Mouse (Mus musculus) layer of hippocampus, adult 8-10 months (tissue): Measurements from ENCODE around the gene Ube2z. TPM values are rescaled to one million over a fixed set of nuclear protein-coding genes. Genes with fewer than 3 reads are reported as not detected.

Experiments
- DNase-seq, 2 experiments: peaks; one replicate each; pipeline ENCODE4 v3.0.0; 2022; ENCODE audit warnings: low spot score in 2 of 2
- total RNA-seq, 4 experiments: library from RNA; stranded (reverse); gene quantifications; 2 replicates each; pipeline ENCODE4 v1.2.4; 2022

Gene Ube2z
- total RNA-seq, 4 experiments from 2014 or later, result 55.2 to 57.7 (median 57.1) TPM

DNA sequence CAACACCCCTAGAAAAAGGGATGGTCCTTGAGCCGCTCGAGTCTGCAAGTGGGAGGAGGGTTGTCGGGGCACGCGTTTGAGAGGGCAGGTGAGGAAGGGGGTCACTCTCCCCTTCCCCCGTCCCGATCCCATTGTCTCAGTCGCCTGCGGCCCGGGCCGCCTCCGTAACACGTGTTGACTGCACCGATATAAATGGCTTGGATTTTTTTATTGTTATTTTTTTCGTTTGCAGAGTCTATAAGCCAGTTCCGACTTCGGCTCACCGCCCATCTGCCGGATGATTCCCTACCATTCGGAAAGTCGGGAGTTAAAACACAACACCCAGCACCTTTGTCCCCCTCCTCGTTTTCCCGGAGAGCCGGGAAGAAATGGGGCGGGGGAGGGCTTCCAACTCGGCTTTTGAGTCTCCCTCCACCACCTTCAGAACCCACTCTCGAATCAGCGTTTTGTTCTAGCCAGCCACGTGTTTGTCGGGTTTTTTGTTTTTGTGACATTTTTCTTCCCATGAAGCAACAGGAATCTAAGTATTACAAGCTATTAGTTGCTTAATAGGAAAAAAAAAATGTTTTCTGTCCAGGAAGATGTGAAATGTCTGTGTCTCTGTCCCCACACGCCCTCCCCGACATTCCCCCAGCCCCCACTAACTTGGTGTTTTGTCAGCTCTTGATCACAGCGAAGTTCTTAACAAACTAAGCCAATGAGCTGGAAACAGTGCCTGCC, 57.5 kb downstream of the Ube2z start:
- DNase-seq, result no peak

DNA sequence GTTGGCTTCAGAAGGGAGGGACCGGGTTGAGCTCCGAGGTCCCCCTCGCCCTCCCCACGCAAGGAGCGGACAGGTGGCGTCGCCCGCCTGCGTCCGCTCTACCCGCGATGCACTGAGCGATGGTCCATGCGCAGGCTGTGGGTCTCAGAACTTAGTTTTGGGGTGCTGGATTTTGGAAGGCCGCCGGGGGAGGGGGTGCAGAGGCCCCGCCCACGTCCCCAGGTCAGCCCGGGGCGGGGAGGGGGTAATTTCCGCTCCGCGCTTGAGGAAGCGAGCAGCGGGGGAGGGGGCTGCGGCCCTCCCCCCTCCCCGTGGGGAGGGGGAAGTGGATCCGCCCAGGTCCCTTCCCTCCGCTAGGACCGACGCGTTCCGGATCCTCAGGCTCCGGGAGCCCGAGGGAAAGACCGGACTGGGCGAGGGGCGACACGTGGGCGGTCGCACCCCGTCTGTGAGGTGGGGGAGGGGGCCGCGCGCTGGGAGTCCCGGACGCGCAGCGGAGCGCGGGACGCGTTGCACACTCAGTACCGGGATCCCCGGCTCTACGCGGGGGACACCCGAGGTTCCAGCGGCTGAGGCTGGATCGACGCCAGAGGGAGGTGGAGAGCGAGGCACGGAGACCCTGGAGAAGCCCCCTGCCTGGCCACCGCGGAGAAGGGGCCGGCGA, 58.2 kb downstream of the Ube2z start:
- DNase-seq, result no peak

DNA sequence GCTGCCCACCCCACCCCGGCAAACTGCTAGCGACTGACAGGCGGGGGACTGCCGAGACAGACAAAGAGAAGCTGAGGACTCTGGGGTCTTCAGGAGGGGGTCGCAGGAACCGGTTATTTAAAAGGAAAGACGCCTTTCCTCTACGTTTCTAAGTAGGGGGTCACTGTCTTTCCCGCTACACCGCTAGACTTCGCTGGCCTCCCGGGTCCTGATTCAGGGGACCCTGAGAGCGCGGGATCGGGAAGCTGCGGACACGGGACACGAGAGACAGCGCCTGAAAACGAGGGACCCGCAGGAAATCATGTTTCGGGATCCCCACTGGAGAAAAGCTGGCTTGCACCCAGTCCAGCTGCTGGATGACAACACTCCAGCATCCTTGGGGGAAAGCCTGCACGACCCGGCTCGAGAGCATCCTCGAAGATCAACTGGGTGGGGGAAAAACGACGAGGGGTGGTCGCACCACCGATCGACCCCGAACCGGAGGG, 58.8 kb downstream of the Ube2z start:
- no peak for DNase-seq

DNA sequence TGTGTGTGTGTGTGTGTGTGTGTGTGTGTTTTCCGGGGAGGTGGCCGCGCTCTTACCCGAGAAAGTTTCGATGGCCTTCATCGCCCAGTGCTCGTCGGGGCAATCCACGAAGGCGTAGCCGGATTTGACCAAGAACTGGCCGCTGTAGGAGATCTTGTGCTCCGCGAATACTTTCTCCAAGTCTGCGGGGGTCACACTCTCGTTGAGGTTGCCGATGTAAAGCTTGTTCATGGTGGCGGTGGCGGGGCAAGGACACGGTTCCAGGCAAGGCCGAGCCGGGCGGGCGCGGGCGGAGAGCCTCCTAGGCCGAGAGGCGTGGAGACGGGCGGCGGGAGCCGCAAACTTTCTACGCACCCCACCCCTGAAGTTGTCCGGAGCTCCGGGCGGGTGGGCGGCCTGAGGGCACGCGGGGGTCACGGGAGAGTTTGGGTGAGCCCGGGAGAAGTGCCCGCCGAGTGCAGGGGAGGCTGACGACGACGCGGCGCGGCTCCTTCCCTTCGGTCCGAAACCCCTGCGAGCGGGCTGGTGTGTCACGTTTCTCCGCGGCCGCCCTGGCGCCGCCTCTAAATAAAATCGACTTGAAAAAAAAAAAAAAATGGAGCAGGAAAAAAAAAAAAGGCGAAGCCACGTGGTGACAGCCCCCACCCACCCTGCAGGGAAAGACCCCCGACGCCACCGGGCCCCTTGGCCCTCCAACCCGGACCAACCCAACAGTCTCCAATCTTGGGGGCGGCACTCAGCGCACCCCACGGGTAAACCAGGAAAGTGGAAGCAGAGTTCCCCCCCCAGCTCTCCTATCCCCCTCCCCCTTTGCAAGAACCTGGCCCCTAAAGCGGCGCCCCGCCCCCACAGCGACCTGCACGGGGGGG, 59.6 kb downstream of the Ube2z start, which contains the start of gene Igf2bp1:
Gene Igf2bp1 (minus strand): TSS at position 538 of the 869 bp plus-strand sequence.
- no peak for DNase-seq

DNA sequence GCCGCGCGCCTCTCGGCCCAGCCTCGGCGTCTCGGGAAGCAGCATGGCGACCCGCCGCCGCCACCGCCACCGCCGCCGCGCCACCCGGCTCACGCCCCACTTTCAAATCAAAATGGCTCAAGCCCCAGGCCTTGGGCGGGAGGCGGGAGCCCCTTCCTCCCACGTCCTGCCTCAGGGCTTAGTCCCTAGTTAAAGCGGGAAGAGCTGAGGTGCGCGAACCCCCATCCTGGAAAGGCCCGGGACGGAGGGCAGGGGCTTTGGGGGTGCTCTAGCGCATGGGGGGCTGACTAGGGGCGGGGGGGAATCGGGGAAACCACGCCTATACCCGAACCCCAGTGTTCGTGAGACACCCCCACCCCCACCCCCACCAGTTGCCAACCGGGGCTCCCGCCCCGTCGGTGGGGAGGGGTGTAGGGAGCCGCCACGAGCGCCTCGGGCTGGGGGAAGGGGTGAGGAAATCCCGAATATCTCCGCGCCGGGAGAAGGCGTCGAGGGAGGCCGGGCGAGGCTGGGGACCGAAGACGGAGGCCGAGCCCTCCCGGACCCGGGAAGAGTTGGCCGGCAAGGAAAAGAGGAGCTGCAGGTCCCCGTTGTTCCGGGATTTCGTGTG, 60.3 kb downstream of the Ube2z start:
- DNase-seq, result no peak

DNA sequence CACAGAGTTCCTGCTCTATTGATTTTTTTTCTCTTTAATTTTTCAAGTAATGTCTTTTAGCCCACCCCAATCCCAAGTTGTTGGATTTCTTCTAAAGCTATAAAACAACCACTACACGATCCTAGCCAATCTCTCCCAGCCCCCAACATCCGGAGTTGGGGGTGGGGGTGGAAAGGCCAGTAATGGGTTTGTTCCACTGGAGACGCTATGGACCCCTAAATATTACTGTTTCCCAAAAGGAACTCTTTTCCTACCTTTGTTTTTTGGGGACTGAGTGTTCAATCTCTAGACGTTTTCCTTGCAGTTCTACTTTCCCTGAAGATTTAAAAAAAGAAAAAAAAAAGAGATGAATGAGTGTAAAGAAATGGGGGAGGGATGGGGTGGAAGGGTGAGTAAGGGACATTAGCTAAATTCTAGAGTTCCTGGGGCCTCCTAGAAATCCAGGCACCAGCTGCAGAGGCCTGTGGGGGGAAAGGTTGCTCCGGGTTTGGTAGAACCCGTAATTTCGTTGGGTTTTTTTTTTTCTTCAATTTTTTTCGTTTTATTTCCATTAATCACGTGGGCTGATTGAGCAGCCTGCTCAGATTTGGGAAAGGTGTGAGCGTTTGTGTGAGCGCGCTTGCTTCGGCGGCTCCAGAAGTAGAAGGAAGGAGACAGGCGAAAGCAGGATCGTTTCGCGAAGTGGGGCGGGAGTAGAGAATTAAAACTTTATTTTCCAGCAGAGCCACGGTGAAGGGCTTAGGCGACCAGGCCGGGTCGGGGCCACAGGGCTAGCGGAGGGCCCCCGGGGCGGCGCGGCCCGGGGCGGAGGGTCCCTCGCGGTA, 61.0 kb downstream of the Ube2z start:
- DNase-seq, result no peak

DNA sequence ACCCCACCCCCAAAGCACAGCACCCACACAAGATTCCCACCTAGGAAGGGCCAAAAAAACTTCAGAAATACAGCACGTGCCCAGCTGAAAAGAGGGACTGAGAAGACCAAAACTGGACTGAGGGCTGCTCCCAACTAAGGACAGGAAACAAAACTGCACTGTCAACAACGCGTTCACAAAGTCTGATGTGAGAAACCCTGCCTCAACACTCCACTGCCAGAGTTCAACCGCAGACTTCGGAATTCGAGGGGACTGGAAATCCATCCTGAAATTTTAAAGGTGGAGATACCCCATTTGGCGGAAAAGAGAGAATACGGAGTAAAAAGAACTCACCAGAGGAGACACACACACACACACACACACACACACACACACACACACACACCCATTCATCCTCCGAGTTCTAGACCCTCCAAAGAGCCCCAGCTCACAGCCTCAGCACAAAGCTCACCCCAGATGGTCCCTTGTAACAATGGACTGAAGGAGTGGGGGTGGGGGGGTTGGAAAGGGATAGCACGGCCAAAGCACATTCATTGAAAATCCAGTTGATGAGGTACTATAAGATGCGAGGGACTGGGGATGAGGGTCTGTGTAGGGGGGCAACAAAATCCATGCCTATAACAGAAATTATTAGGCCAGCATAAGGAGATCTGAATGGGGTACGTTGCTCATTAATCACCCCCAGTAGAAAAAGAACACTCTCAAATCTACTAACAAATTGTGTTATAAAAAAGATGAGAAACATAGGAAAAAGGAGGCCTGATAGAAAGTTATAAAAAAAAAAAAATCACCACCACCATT, 61.9 kb downstream of the Ube2z start:
- DNase-seq, result no peak

Other genes with a start within 250 kb of the Ube2z start
- gene Phospho1, start 240.9 kb downstream of the Ube2z start, total RNA-seq, result 10 to 100 TPM; 44.2 to 51.8 (median 50.0) TPM
- gene Gngt2, start 228.2 kb downstream of the Ube2z start, total RNA-seq, result 10 to 100 TPM in 2 of 4 experiments, 1 to 10 TPM in 2; 1.4 to 20.3 (median 11.8) TPM
- gene Abi3, start 222.9 kb downstream of the Ube2z start, total RNA-seq, result 10 to 100 TPM in 2 of 4 experiments, 1 to 10 TPM in 2; 5.0 to 38.5 (median 21.7) TPM
- not detected for gene B4galnt2, start 150.5 kb downstream of the Ube2z start, total RNA-seq
- gene Igf2bp1, start 59.4 kb downstream of the Ube2z start, total RNA-seq, result not detected
- not detected for gene Gip, start 40.8 kb downstream of the Ube2z start, total RNA-seq
- 100 to 1,000 TPM in 1 of 4 experiments, 10 to 100 TPM in 3; 88.0 to 114 (median 95.9) TPM for gene Snf8, start 30.5 kb downstream of the Ube2z start, total RNA-seq
- gene Atp5g1, start 10.3 kb upstream of the Ube2z start, total RNA-seq, result 100 to 1,000 TPM; 344 to 374 (median 374) TPM
- under 1 TPM in 1 of 4 experiments, not detected in 3; 0.31 TPM for gene Calcoco2, start 46.6 kb upstream of the Ube2z start, total RNA-seq
- gene Ttll6, start 68.4 kb upstream of the Ube2z start, total RNA-seq, result under 1 TPM; 0.27 to 0.63 (median 0.42) TPM
- gene Hoxb13, start 128.9 kb upstream of the Ube2z start, total RNA-seq, result not detected
- gene Hoxb9, start 206.1 kb upstream of the Ube2z start, total RNA-seq, result not detected
- gene Hoxb8, start 216.5 kb upstream of the Ube2z start, total RNA-seq, result not detected
- not detected for gene Hoxb7, start 221.2 kb upstream of the Ube2z start, total RNA-seq
- not detected for gene Hoxb6, start 227.1 kb upstream of the Ube2z start, total RNA-seq
- gene Hoxb5, start 237.9 kb upstream of the Ube2z start, total RNA-seq, result not detected